Mouse (Mus musculus): ENCODE data around the gene Bean1.
A peak's percentile ranks its signal among the peaks of the same experiment; 100 is the strongest.

GRCm38 (mm10) chr8:104253016-104253415 is 82.8 kb downstream of the Bean1 start:
- peak; percentile 47 for TF ChIP-seq CTCF (IDR thresholded peaks at IDR 0.05; ENCODE audit: insufficient read depth, low read length)
- TF ChIP-seq POLR2A (IDR thresholded peaks at IDR 0.05; ENCODE audit: borderline replicate concordance, extremely low read depth, low read depth, low read length) = no peak
